In genomic region chr17:53688877-53689802, GRCm38 (mm10) we compare ENCODE assay signal across 8 mouse cellular contexts. TPM values are rescaled to one million over a fixed set of nuclear protein-coding genes. Genes with fewer than 3 reads are reported as not detected.
DNase-seq lines count a peak whose midpoint lies in the region; ATAC-seq lines count a peak whose summit lies in the region.

TSS of gene Sgo1 (minus strand) at chr17:53689333.

- intact Hi-C loops in left cerebral cortex, postnatal 14 days (cut with DNase I): no loop called here

- H3K27ac ChIP-seq in intestine, embryonic 14.5 days (ENCODE audit: low read depth): peak within 1 kb of the TSS; percentile 95

- under 1% methylated on average over 76 of the region's 78 CpGs for WGBS in intestine, embryonic 14.5 days

- no peaks in the 10 kb centered on the region for H3K27me3 ChIP-seq in intestine, embryonic 14.5 days (replicated peaks; ENCODE audit: control insufficient read depth, insufficient read depth, low read length)

- ATAC-seq in intestine, embryonic 14.5 days (replicated peaks; ENCODE audit: low FRiP score, low TSS enrichment, low read depth): peak; percentile 99

- no peaks in the 10 kb centered on the region for H3K9me3 ChIP-seq in intestine, embryonic 14.5 days (ENCODE audit: control insufficient read depth, low read length)

- H3K36me3 ChIP-seq in intestine, embryonic 14.5 days (ENCODE audit: control insufficient read depth, insufficient read depth, low read length): peaks cover 32% of the 10 kb centered on the region

- no peaks in the 10 kb centered on the region for H3K4me1 ChIP-seq in intestine, embryonic 14.5 days (replicated peaks; ENCODE audit: control insufficient read depth, insufficient read depth, low read length)

- peak within 1 kb of the TSS; percentile 64 for H3K4me3 ChIP-seq in intestine, embryonic 14.5 days (ENCODE audit: low read depth, low read length)

- H3K4me2 ChIP-seq in intestine, embryonic 14.5 days (ENCODE audit: low read length): peak within 1 kb of the TSS; percentile 65

- H3K9ac ChIP-seq in intestine, embryonic 14.5 days (ENCODE audit: low read length): peak within 1 kb of the TSS; percentile 60

- peak; percentile 97 to 98 for DNase-seq in adrenal gland, adult 18-20 months (ENCODE audit: low spot score in 2 of 2)
- peak; percentile 98 for DNase-seq in embryo, embryonic 11 days
- peak; percentile 96 for DNase-seq in gastrocnemius, postnatal 25 days
- peak; percentile 97 for DNase-seq in intestine, embryonic 14.5 days (ENCODE audit: low spot score)
- DNase-seq in left cerebral cortex, postnatal 14 days (ENCODE audit: low spot score in 2 of 2): peak; percentile 96 to 97
- DNase-seq in mesoderm, embryonic 11.5 days (ENCODE audit: low read depth, low spot score): peak; percentile 98
- peak; percentile 92 for DNase-seq in right cerebral cortex, postnatal 36 days (ENCODE audit: low spot score in 2 of 2)
- peak; percentile 99 for DNase-seq in yolk sac, embryonic 10.5 days (ENCODE audit: low spot score)

RNA-seq across cellular contexts. Expression of gene Sgo1, which starts in this region (rescaled TPM):
- total RNA-seq in adrenal gland, adult 18-20 months (2021): under 1 TPM; 0.33 to 0.51 TPM
- total RNA-seq in gastrocnemius, postnatal 25 days (2021): under 1 TPM in 1 of 2 experiments, not detected in 1; 0.13 TPM
- polyA plus RNA-seq in intestine, embryonic 14.5 days (2014; fragmentation: Nextera tagmentation; extraction: Ambion mirVana): 39.7 and 43.1 TPM in 2 replicates
- under 1 TPM; 0.22 to 0.49 TPM for total RNA-seq in left cerebral cortex, postnatal 14 days (2021)

Comparison
In these comparisons a context has a peak if more than half of its experiments do, and no peak if none do; other contexts are left out.
1. Peak in every context shown above with its lines: DNase-seq, ATAC-seq, H3K4me3 ChIP-seq and H3K27ac ChIP-seq.
2. Peak in DNase-seq in adrenal gland, adult 18-20 months; RNA of the gene not detected or under 1 TPM.
3. Peak in DNase-seq in gastrocnemius, postnatal 25 days; RNA of the gene not detected or under 1 TPM.
4. Peak in DNase-seq in left cerebral cortex, postnatal 14 days; RNA of the gene not detected or under 1 TPM.